ENCODE assay signal across 9 mouse cellular contexts in genomic region chr2:35443981-35444763, GRCm38 (mm10). TPM values are rescaled to one million over a fixed set of nuclear protein-coding genes. Genes with fewer than 3 reads are reported as not detected.
DNase-seq lines count a peak whose midpoint lies in the region; ATAC-seq and TF ChIP-seq lines count a peak whose summit lies in the region.
"Had no signal": no experiment of that assay in that cellular context is flagged by ENCODE, and none has a peak within 500 bp of the region (broad histone marks: within the 10 kb centered on the region; RNA-seq: fewer than 3 reads in every experiment).

No protein-coding gene starts in this region.

- no peak for TF ChIP-seq POLR2A in liver, adult 2 months (IDR thresholded peaks at IDR 0.05; ENCODE audit: extremely low read depth, insufficient read depth, low read length)

- peak overlapping the region; percentile 44 for H3K27ac ChIP-seq in liver, adult 2 months (replicated peaks; ENCODE audit: insufficient read depth, low read depth, low read length)
- H3K27ac ChIP-seq in brown adipose tissue, adult 24 weeks (replicated peaks; ENCODE audit: low read depth, low read length) = peak overlapping the region; percentile 35
- no peak overlapping the region for H3K27ac ChIP-seq in forebrain, embryonic 11.5 days (ENCODE audit: low read depth, low read length)
- H3K27ac ChIP-seq in hindbrain, embryonic 16.5 days (ENCODE audit: low read depth, low read length) = no peak overlapping the region

- H3K4me2 ChIP-seq in forebrain, embryonic 11.5 days (ENCODE audit: low read depth, low read length, severe bottlenecking) = no peak overlapping the region
- no peak overlapping the region for H3K4me2 ChIP-seq in hindbrain, embryonic 16.5 days (ENCODE audit: low read length)

- H3K79me2 ChIP-seq in liver, adult 2 months (ENCODE audit: control insufficient read depth, insufficient read depth, low read length) = 0 out of 2 replicates have a peak, but pooled peaks cover 3% of the 10 kb centered on the region

- peaks cover 8% of the 10 kb centered on the region for H3K4me1 ChIP-seq in liver, adult 2 months (ENCODE audit: control insufficient read depth, insufficient read depth, low read length)
- H3K4me1 ChIP-seq in brown adipose tissue, adult 24 weeks (ENCODE audit: control insufficient read depth, insufficient read depth, insufficient read length, low read length) = peaks cover 67% of the 10 kb centered on the region
- no peaks in the 10 kb centered on the region; the same call in 1 of the 2 replicates for H3K4me1 ChIP-seq in forebrain, embryonic 11.5 days (replicated peaks; ENCODE audit: control insufficient read depth, insufficient read depth, low read length)
- no peaks in the 10 kb centered on the region for H3K4me1 ChIP-seq in hindbrain, embryonic 16.5 days (ENCODE audit: control insufficient read depth, insufficient read depth, low read depth, low read length)

- no peak for DNase-seq in liver, adult 2 months (ENCODE audit: extremely low read depth, low read depth, low spot score)
- DNase-seq in liver = no peak
- no peak for DNase-seq in forebrain, embryonic 11.5 days (ENCODE audit: low spot score)
- no peak for DNase-seq in layer of hippocampus, adult 9-11 months

- H3K4me3 ChIP-seq in liver, adult 2 months (ENCODE audit: insufficient read depth, low read depth, low read length) = no peak overlapping the region
- H3K4me3 ChIP-seq in brown adipose tissue, adult 24 weeks (ENCODE audit: insufficient read depth, low read depth, low read length) = no peak overlapping the region
- no peak overlapping the region for H3K4me3 ChIP-seq in forebrain, embryonic 11.5 days (ENCODE audit: low read depth, low read length)
- H3K4me3 ChIP-seq in hindbrain, embryonic 16.5 days (ENCODE audit: low read length) = no peak overlapping the region

- no peaks in the 10 kb centered on the region for H3K36me3 ChIP-seq in liver, adult 2 months (ENCODE audit: control insufficient read depth, insufficient read depth, low read length)
- no peaks in the 10 kb centered on the region for H3K36me3 ChIP-seq in forebrain, embryonic 11.5 days (ENCODE audit: control insufficient read depth, insufficient read depth, low read length)
- no peaks in the 10 kb centered on the region for H3K36me3 ChIP-seq in hindbrain, embryonic 16.5 days (ENCODE audit: control insufficient read depth, insufficient read depth, low read length)

- 66% methylated on average over 16 of the region's 16 CpGs for WGBS in liver, adult 2 months
- 75% methylated on average over 16 of the region's 16 CpGs for WGBS in forebrain, embryonic 11.5 days
- WGBS in hindbrain, embryonic 16.5 days = 69% methylated on average over 16 of the region's 16 CpGs

- 0 out of 2 replicates have a peak overlapping the region, but pooled peaks have one; percentile 16 for H3K9ac ChIP-seq in liver, adult 2 months (ENCODE audit: low read depth, low read length)
- no peak overlapping the region for H3K9ac ChIP-seq in forebrain, embryonic 11.5 days (ENCODE audit: low read length)
- H3K9ac ChIP-seq in hindbrain, embryonic 16.5 days (ENCODE audit: low read depth, low read length) = no peak overlapping the region

- ATAC-seq in granulocyte monocyte progenitor cell, adult 5-6 weeks (replicated peaks; ENCODE audit: poor library complexity, severe bottlenecking) = peak; percentile 57
- peak; percentile 69 for ATAC-seq in megakaryocyte, adult 5-6 weeks (ENCODE audit: poor library complexity, severe bottlenecking)
- ATAC-seq in forebrain, embryonic 11.5 days (replicated peaks; ENCODE audit: low FRiP score) = no peak
- ATAC-seq in hindbrain, embryonic 16.5 days = no peak

- H3K27me3 ChIP-seq in liver, adult 2 months (ENCODE audit: control insufficient read depth, insufficient read depth, low read length) = no peaks in the 10 kb centered on the region
- no peaks in the 10 kb centered on the region for H3K27me3 ChIP-seq in forebrain, embryonic 11.5 days (ENCODE audit: control insufficient read depth, insufficient read depth, low read length)
- H3K27me3 ChIP-seq in hindbrain, embryonic 16.5 days (replicated peaks; ENCODE audit: control insufficient read depth, insufficient read depth, low read length) = no peaks in the 10 kb centered on the region

- no peak for TF ChIP-seq CTCF in liver, adult 2 months (IDR thresholded peaks at IDR 0.05; ENCODE audit: low read depth, low read length)

- no peaks in the 10 kb centered on the region for H3K9me3 ChIP-seq in forebrain, embryonic 11.5 days (ENCODE audit: control insufficient read depth, low read length)
- H3K9me3 ChIP-seq in hindbrain, embryonic 16.5 days (ENCODE audit: control insufficient read depth, low read length) = no peaks in the 10 kb centered on the region

RNA-seq across cellular contexts. Expression of gene Ggta1, which starts 18.9 kb away (rescaled TPM):
- 3.5 and 3.8 TPM in 2 replicates for total RNA-seq in liver, adult 2 months (2014; rRNA removed)
- polyA plus RNA-seq in liver, adult 2 months (2012; rRNA removed) = 0.70 and 1.3 TPM in 2 replicates
- 8.8 and 14.5 TPM in 2 replicates for polyA plus RNA-seq in brown adipose tissue, adult 24 weeks (2012; ENCODE audit: insufficient read depth, insufficient read length, missing spikeins)
- total RNA-seq in granulocyte monocyte progenitor cell, adult 5-6 weeks (2014; fragmentation: Nextera tagmentation) = 37.2 and 49.6 TPM in 2 replicates
- total RNA-seq in granulocyte monocyte progenitor cell, adult 5-6 weeks (2017) = 72.8 and 82.4 TPM in 2 replicates
- total RNA-seq in megakaryocyte, adult 5-6 weeks (2015) = 41.7 and 51.1 TPM in 2 replicates
- 68.3 and 71.2 TPM in 2 replicates for total RNA-seq in megakaryocyte, adult 5-6 weeks (2017)
- polyA plus RNA-seq in forebrain, embryonic 11.5 days (2014; fragmentation: Nextera tagmentation; extraction: Ambion mirVana) = 5.1 and 7.2 TPM in 2 replicates
- 7.1 and 9.2 TPM in 2 replicates for polyA plus RNA-seq in hindbrain, embryonic 16.5 days (2015; fragmentation: Nextera tagmentation; extraction: Ambion mirVana)

RNA-seq across cellular contexts. Expression of gene 4930402F06Rik, which starts 47.2 kb away (rescaled TPM):
- total RNA-seq in liver, adult 2 months (2014; rRNA removed) = not detected in 2 replicates
- polyA plus RNA-seq in liver, adult 2 months (2012; rRNA removed) = not detected in 2 replicates
- polyA plus RNA-seq in brown adipose tissue, adult 24 weeks (2012; ENCODE audit: insufficient read depth, insufficient read length, missing spikeins) = not detected in 2 replicates
- not detected in 2 replicates for total RNA-seq in granulocyte monocyte progenitor cell, adult 5-6 weeks (2014; fragmentation: Nextera tagmentation)
- not detected in 2 replicates for total RNA-seq in granulocyte monocyte progenitor cell, adult 5-6 weeks (2017)
- total RNA-seq in megakaryocyte, adult 5-6 weeks (2015) = not detected in 2 replicates
- not detected in 2 replicates for total RNA-seq in megakaryocyte, adult 5-6 weeks (2017)
- polyA plus RNA-seq in forebrain, embryonic 11.5 days (2014; fragmentation: Nextera tagmentation; extraction: Ambion mirVana) = not detected in 2 replicates
- polyA plus RNA-seq in hindbrain, embryonic 16.5 days (2015; fragmentation: Nextera tagmentation; extraction: Ambion mirVana) = not detected in 2 replicates
- total RNA-seq: gastrocnemius, adult 8-10 months had no signal

Comparison
In these comparisons a context has a peak if more than half of its experiments do, and no peak if none do; other contexts are left out.
1. H3K27ac ChIP-seq: peak in liver, adult 2 months (single experiment) and brown adipose tissue, adult 24 weeks (single experiment); none in forebrain, embryonic 11.5 days (single experiment) and hindbrain, embryonic 16.5 days (single experiment).
2. ATAC-seq: peak in granulocyte monocyte progenitor cell, adult 5-6 weeks (single experiment) and megakaryocyte, adult 5-6 weeks (single experiment); none in forebrain, embryonic 11.5 days (single experiment) and hindbrain, embryonic 16.5 days (single experiment).